Mouse (Mus musculus): Measurements from ENCODE around the gene Ppp1r14d. TPM values are rescaled to one million over a fixed set of nuclear protein-coding genes. Genes with fewer than 3 reads are reported as not detected.

Ppp1r14d gene
- polyA plus RNA-seq, 1 experiment from 2014 or later = not detected

GRCm38 (mm10) chr2:119208344-119209175 is 21.1 kb downstream of the Ppp1r14d start, which contains the start of the genes Zfyve19 and Dnajc17:
TSS of gene Zfyve19 (plus strand) at chr2:119208617.
TSS of gene Dnajc17 (minus strand) at chr2:119208795.
- Histone ChIP-seq H3K9ac (peak within 1 kb of the TSS; percentile 81), H3K4me2 (replicated peaks) (peak within 1 kb of the TSS; percentile 71), H3K4me3 (peak within 1 kb of the TSS; percentile 76), H3K9me3 (no peaks in the 10 kb centered on the region), H3K4me1 (peaks cover 19% of the 10 kb centered on the region), H3K27me3 (no peaks in the 10 kb centered on the region), H3K27ac (peak within 1 kb of the TSS; percentile 91), H3K36me3 (peaks cover 33% of the 10 kb centered on the region)
- ATAC-seq (ENCODE audit: low FRiP score, low read depth) = peak; percentile 98
- WGBS = under 1% methylated on average over 51 of the region's 51 CpGs

GRCm38 (mm10) chr2:119207961-119208343 is 21.8 kb downstream of the Ppp1r14d start:
- Histone ChIP-seq H3K27ac (peak overlapping the region; percentile 91), H3K4me1 (peaks cover 22% of the 10 kb centered on the region), H3K4me3 (peak overlapping the region; percentile 76), H3K9me3 (no peaks in the 10 kb centered on the region), H3K36me3 (peaks cover 27% of the 10 kb centered on the region), H3K4me2 (replicated peaks) (peak overlapping the region; percentile 71), H3K27me3 (no peaks in the 10 kb centered on the region), H3K9ac (peak overlapping the region; percentile 74)
- no peak for ATAC-seq (ENCODE audit: low FRiP score, low read depth)
- WGBS = 26% methylated on average over 6 of the region's 6 CpGs

GRCm38 (mm10) chr2:119203871-119204460 is 25.7 kb downstream of the Ppp1r14d start:
- peaks cover 22% of the 10 kb centered on the region for H3K4me1 ChIP-seq
- 72% methylated on average over 4 of the region's 4 CpGs for WGBS
- H3K4me3 ChIP-seq = no peak overlapping the region
- no peak overlapping the region for H3K27ac ChIP-seq
- no peak for ATAC-seq (ENCODE audit: low FRiP score, low read depth)
- no peak overlapping the region for H3K9ac ChIP-seq
- no peaks in the 10 kb centered on the region for H3K36me3 ChIP-seq
- H3K9me3 ChIP-seq = no peaks in the 10 kb centered on the region
- H3K27me3 ChIP-seq = no peaks in the 10 kb centered on the region
- no peak overlapping the region for H3K4me2 ChIP-seq (replicated peaks)

GRCm38 (mm10) chr2:119202914-119203453 is 26.7 kb downstream of the Ppp1r14d start:
- no peak overlapping the region for H3K4me3 ChIP-seq
- no peak overlapping the region for H3K4me2 ChIP-seq (replicated peaks)
- peaks cover 32% of the 10 kb centered on the region for H3K4me1 ChIP-seq
- no peaks in the 10 kb centered on the region for H3K27me3 ChIP-seq
- no peaks in the 10 kb centered on the region for H3K36me3 ChIP-seq
- H3K9ac ChIP-seq = no peak overlapping the region
- no peaks in the 10 kb centered on the region for H3K9me3 ChIP-seq
- WGBS = 52% methylated on average over 5 of the region's 5 CpGs
- H3K27ac ChIP-seq = no peak overlapping the region
- no peak for ATAC-seq (ENCODE audit: low FRiP score, low read depth)

- 48% methylated on average over 3 of the region's 3 CpGs for WGBS
- Histone ChIP-seq H3K4me1 (peaks cover 48% of the 10 kb centered on the region), H3K4me3 (no peak overlapping the region), H3K4me2 (replicated peaks) (peak overlapping the region; percentile 14; the same call in 1 of the 2 replicates), H3K9ac (no peak overlapping the region), H3K27me3 (no peaks in the 10 kb centered on the region), H3K27ac (peak overlapping the region; percentile 52; the same call in 1 of the 2 replicates), H3K36me3 (no peaks in the 10 kb centered on the region), H3K9me3 (no peaks in the 10 kb centered on the region)
- no peak for ATAC-seq (ENCODE audit: low FRiP score, low read depth)
Measured at GRCm38 (mm10) chr2:119198934-119199333, 30.8 kb downstream of the Ppp1r14d start.

- no peak overlapping the region for H3K4me2 ChIP-seq (replicated peaks)
- peaks cover 43% of the 10 kb centered on the region for H3K4me1 ChIP-seq
- no peaks in the 10 kb centered on the region for H3K9me3 ChIP-seq
- H3K36me3 ChIP-seq = no peaks in the 10 kb centered on the region
- H3K9ac ChIP-seq = no peak overlapping the region
- H3K4me3 ChIP-seq = no peak overlapping the region
- peak overlapping the region; percentile 72; the same call in 1 of the 2 replicates for H3K27ac ChIP-seq
- 50% methylated on average over 1 of the region's 1 CpGs for WGBS
- no peak for ATAC-seq (ENCODE audit: low FRiP score, low read depth)
- H3K27me3 ChIP-seq = no peaks in the 10 kb centered on the region
Measured at GRCm38 (mm10) chr2:119198049-119198448, 31.7 kb downstream of the Ppp1r14d start.

- WGBS = 79% methylated on average over 1 of the region's 1 CpGs
- no peak overlapping the region for H3K4me3 ChIP-seq
- no peak for ATAC-seq (ENCODE audit: low FRiP score, low read depth)
- H3K9ac ChIP-seq = no peak overlapping the region
- H3K27me3 ChIP-seq = no peaks in the 10 kb centered on the region
- H3K36me3 ChIP-seq = no peaks in the 10 kb centered on the region
- no peaks in the 10 kb centered on the region for H3K9me3 ChIP-seq
- peaks cover 37% of the 10 kb centered on the region for H3K4me1 ChIP-seq
- no peak overlapping the region for H3K4me2 ChIP-seq (replicated peaks)
- no peak overlapping the region for H3K27ac ChIP-seq
Measured at GRCm38 (mm10) chr2:119197493-119197892, 32.2 kb downstream of the Ppp1r14d start.

- Histone ChIP-seq H3K27me3 (no peaks in the 10 kb centered on the region), H3K4me2 (replicated peaks) (no peak overlapping the region), H3K36me3 (no peaks in the 10 kb centered on the region), H3K9ac (0 out of 2 replicates have a peak overlapping the region, but pooled peaks have one; percentile 48), H3K4me3 (no peak overlapping the region), H3K27ac (peak overlapping the region; percentile 73), H3K9me3 (no peaks in the 10 kb centered on the region), H3K4me1 (peaks cover 37% of the 10 kb centered on the region)
- 6% methylated on average over 4 of the region's 4 CpGs for WGBS
- peak; percentile 68; the same call in 1 of the 2 replicates for ATAC-seq (ENCODE audit: low FRiP score, low read depth)
Measured at GRCm38 (mm10) chr2:119196316-119197108, 33.2 kb downstream of the Ppp1r14d start.

GRCm38 (mm10) chr2:119194140-119194539 is 35.6 kb downstream of the Ppp1r14d start:
- Histone ChIP-seq H3K9me3 (no peaks in the 10 kb centered on the region), H3K4me2 (replicated peaks) (no peak overlapping the region), H3K4me3 (no peak overlapping the region), H3K27me3 (no peaks in the 10 kb centered on the region), H3K9ac (no peak overlapping the region), H3K27ac (no peak overlapping the region), H3K4me1 (peaks cover 36% of the 10 kb centered on the region), H3K36me3 (no peaks in the 10 kb centered on the region)
- WGBS = 79% methylated on average over 5 of the region's 5 CpGs
- no peak for ATAC-seq (ENCODE audit: low FRiP score, low read depth)

GRCm38 (mm10) chr2:119190969-119191368 is 38.7 kb downstream of the Ppp1r14d start:
- H3K9ac ChIP-seq = no peak overlapping the region
- peaks cover 2% of the 10 kb centered on the region for H3K36me3 ChIP-seq
- H3K27me3 ChIP-seq = no peaks in the 10 kb centered on the region
- no peak overlapping the region for H3K27ac ChIP-seq
- H3K9me3 ChIP-seq = no peaks in the 10 kb centered on the region
- H3K4me3 ChIP-seq = no peak overlapping the region
- H3K4me1 ChIP-seq = peaks cover 12% of the 10 kb centered on the region
- WGBS = 87% methylated on average over 5 of the region's 5 CpGs
- ATAC-seq (ENCODE audit: low FRiP score, low read depth) = no peak
- H3K4me2 ChIP-seq (replicated peaks) = no peak overlapping the region

- peak; percentile 83 for ATAC-seq (ENCODE audit: low FRiP score, low read depth)
- 3% methylated on average over 15 of the region's 15 CpGs for WGBS
- peak overlapping the region; percentile 73 for H3K4me2 ChIP-seq (replicated peaks)
- H3K36me3 ChIP-seq = peaks cover 17% of the 10 kb centered on the region
- peaks cover 7% of the 10 kb centered on the region; the same call in 1 of the 2 replicates for H3K4me1 ChIP-seq
- peak overlapping the region; percentile 48; the same call in 1 of the 2 replicates for H3K9ac ChIP-seq
- peak overlapping the region; percentile 37 for H3K4me3 ChIP-seq
- H3K27ac ChIP-seq = no peak overlapping the region
- no peaks in the 10 kb centered on the region for H3K27me3 ChIP-seq
- no peaks in the 10 kb centered on the region for H3K9me3 ChIP-seq
Measured at GRCm38 (mm10) chr2:119189029-119189710, 40.5 kb downstream of the Ppp1r14d start.

Data from limb, embryonic 13.5 days (tissue).